Mouse (Mus musculus) 3134 (cell line): ENCODE results near the gene Pfkm.

Experiments used
- DNase-seq: peaks from one replicate; pipeline ENCODE4 v3.0.0-alpha.2; 2011; ENCODE audit warnings: low spot score; ENCODE audit not compliant: insufficient read length; ENCODE audit errors: extremely low read depth

Pfkm gene

DNA sequence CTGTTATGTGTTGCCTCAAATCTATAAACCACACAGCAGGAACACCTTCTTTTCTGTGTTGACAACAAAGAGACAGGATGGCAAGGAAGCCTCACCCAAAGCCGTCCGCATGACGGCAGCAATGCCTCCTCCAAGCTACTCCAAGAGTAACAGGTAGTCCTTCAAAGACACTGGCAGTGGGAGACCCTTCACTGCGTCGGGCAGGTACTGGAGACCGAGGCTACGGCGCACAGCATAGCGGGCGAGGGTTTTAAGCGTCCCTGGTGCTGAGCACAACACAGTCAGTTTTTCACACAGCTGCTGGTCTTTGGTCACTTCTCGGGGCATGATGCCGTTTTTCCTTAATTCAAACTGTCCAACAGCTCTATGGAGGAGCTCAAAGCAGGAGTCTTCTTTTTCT is 43.3 kb downstream of the Pfkm start:
- no peak for DNase-seq

DNA sequence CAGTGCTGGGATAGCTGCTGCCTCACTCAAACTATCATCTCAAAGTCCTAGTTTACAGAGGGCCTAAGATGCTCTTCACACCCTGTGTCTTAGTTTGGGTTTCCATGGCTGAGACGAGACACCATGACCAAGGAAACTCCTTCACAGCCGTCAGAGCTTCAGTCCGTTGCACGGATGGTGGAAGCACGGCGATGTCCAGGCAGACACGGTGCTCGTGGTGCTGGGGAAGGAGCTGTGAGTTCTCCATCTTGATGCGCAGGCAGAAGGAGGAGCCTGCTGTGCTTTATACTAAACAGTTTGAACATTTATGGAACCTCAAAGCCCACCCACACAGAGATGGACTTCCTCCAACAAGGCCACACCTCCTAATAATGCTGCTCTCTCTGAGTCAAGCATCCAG is 44.5 kb downstream of the Pfkm start:
- no peak for DNase-seq

DNA sequence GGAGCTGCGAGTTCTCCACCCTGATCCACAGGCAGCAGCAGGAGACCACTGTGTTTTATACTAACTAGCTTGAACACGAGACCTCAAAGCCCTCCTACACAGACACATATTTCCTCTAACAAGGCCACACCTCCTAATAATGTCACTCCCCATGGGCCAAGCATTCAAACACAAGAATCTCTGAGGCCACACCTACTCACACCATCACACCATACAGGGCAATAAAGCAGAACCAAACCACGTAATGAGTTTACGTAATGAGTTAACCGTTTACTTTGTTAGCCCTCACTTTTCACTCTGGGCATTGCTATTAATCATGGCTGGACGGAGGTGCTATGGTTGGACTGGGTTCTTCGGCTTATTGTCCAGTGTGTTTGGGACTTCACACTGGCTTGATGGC is 47.4 kb downstream of the Pfkm start:
- DNase-seq: no peak

DNA sequence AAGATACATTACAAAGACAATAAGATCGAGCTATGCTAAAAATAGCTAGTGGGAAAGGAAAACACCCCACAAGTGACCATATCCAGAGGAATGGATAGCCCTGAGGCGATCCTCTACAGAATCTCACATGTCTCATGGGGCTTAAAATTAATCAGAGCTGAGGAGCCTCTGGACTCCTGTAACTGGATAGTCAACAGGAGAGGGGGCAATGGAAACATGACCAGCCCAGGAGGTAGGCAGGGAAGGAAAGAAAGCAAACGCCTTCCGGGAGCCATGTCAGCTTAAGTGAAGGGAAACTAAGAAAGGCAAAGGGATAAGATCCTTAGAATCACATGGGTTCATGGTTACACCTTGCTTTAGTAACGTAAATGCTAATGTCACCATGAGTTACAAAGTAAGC is 48.4 kb downstream of the Pfkm start:
- DNase-seq: no peak

DNA sequence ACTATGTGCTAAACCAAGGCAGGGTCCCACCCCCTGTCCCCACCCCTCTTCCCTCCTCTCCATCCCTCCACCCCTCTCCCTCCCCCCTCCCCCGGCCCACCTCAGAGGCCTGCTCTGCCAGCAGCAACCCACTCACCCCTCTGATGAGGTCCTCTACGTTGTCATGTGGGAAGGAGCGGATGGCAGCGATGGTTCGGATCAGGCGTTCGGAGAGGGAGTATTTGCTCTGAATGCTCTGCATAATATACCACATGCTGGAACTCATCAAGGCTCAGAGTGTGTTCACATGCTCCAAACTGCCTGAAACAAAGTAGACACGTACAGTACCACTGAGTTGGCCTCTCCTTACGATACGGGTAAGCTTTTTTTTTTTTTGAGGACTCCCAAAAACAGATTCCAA is 50.1 kb downstream of the Pfkm start:
- DNase-seq: no peak

DNA sequence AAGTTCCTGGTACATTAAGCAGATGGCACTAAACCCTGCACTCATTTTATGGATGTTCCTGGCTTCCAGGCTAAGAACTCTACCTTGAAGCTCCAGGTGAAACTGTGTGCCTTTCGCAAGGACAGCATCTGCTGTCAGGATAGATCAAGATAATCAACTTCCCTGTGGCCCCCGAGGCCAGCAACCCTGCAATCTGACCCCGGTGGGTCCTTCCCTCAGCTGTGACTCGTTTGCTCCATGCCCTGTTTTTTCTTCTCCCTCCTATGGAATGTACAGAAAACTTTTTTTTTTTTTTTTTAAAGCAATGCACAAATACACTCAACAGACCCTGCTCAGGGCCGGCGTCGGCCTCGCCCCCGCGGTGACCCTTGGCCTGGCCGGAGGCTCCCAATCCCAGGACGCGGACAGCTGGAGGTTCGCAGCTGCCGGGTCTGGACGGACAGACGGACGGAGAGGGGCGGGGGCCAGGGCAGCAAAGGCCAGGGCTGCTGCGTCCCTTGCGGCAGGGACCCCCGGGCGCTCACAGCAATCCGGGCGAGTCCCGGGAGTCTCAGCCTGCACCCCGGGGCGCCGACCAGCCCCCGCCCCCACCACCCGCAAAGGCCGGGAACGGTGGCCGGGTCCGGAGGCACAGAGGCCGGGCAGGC is 52.6 kb downstream of the Pfkm start:
- DNase-seq: no peak

DNA sequence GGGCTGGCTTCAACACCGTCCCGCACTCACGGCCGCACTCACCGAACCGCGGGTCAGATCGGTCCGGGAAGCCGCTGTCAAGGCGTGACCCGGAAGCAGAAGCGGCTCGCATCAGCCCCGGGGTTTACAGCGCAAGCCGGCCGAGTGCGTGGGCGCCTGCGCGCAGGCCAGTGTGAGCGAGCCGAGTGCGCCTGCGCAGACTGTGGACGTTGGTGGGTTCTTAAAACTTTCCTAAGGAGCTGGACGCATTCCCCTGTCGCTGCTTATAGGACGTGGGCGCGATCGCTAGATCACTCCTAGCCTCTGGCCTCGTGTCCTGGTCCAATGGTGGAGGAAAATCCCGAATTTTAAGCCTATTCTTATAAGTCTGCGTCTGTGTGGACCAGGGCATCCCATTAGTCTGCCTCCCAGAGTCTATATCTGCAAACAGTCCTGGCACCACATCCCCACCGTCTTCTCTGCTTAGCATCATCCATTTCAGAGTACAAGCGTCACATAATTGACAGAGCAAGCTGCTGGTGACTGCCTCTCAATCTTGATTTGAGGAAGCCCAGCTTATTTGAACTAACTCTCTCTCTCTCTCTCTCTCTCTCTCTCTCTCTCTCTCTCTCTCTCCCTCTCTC is 53.3 kb downstream of the Pfkm start:
- peak; percentile 96 for DNase-seq

DNA sequence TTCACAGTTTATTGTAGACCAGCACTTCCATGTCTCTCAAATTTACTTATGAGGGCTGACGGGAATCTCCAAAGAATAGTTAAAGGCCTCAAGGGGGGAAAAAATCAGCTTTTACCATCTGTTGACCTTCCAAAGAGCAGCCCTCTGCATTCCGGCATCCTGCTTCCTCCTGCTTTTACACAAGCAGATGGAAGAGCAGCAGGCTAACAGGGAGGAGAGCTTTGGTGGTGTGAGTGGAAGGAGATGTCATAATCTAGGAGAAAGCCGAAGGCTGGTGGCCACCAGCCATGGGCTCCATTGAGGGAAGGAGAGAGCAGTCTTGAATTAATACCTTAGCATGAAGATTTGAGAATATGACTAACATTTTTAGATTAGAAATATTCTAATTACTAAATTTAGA is 56.0 kb downstream of the Pfkm start:
- no peak for DNase-seq

DNA sequence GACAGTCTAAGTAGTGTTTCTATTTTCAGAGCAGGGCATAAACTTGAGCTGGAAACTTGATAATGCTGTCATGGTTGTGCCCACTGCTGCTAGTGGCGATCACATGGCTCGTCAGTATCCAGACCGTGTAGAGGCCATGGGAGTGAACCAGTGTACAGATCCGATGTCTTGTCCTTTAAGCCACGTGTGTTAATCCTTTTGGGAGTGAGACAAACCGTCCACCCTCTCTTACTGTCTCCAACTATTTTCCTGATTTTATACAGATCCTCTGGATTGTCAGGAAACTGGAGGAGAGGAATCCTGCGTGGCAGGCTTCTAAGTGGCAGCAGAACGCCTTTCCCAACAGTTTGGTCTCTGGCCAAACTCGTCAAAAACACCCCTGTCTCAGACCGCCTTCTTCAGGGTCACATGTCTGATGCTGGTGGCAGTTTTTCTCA is 56.8 kb downstream of the Pfkm start:
- DNase-seq: no peak

DNA sequence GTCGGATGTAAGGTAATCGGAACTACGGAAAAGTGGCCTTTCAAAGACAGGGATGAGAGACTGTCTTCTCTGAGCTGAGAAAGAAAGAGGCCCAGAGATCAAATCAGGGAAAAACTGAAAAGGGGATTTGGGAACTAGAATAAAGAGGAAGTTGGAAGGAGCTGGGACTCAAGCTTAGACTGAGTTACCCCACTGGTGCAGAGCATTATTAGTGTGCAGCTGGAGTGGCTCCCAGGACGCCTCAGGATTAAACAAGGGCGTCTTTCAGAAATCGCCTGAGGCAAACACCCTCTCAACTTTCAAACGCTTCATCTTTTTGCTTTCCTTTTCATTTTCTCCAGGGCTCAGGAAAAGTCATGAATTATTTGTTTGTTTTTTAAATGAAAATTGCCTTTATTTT is 60.5 kb downstream of the Pfkm start:
- no peak for DNase-seq

DNA sequence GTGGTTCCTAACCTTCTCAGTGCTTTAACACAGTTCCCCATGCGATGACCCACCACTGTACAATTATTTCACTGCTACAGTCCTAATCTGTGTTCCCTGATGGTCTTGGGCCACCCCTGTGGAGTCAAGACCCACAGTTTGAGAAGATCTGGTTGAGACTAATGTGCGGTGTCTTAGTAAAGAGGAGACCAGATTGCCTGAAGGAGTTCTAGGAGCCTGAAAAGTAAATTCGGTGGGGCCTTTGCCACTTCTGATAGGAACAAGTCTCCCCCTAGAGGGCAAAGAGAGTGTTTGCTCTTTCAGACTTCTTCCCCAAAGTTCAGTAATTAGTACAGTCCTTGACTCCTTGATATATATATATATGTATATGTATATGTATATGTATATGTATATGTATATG is 61.2 kb downstream of the Pfkm start:
- peak; percentile 51 for DNase-seq

DNA sequence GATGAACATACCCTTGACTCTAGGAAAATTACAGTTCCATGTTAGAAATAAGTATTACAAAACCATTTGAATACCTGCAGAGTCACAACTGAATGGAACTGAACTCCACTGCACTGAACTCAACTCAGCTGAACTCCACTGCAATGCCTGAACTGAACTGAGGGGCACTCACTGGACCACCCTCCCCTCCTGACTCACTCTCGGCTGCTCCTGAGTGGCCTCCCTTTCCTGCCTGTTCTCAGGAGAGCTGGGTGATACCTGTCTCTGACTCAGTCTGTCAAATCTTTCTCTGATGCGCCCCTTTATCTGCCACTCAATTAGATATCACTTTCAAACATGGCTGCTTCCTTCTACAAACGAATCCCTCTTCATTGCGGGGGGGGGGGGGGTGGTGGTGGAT is 61.8 kb downstream of the Pfkm start:
- DNase-seq: no peak

DNA sequence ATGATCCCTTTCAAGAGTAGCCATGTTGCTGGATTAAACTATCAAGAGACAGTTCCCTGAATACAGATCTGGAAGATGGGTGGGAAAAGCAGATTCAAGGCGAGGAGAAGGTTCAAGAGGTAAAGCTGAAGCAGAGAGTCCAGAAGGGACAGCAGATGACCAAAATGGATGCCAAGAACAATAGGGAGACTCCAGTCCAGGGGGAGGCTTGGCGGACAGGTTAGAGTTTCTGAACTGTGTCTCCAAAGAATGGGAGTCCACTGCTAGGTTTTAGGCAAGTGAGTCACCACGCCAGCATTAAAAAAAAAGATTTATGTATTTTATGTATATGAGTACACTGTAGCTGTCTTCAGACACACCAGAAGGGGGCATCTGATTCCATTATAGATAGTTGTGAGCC is 62.2 kb downstream of the Pfkm start:
- no peak for DNase-seq

DNA sequence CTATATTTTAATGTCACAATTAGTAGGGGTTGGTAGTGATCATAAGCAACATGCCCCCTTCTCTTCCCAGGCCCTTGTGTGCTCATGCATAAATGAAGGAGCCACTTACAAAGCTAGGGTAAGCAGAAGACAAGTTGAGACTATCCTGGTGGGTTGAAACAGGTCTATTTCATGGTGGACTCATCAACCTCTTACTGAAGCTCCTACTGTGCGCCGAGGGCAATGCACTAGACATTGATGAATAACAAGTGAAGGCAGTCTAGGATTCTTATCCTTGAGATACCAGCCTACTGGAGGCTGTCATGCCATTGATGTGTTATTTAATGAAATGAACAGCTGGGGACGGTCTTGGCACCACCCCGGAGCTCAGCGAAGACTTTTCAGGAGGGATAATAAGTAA is 62.9 kb downstream of the Pfkm start:
- no peak for DNase-seq

DNA sequence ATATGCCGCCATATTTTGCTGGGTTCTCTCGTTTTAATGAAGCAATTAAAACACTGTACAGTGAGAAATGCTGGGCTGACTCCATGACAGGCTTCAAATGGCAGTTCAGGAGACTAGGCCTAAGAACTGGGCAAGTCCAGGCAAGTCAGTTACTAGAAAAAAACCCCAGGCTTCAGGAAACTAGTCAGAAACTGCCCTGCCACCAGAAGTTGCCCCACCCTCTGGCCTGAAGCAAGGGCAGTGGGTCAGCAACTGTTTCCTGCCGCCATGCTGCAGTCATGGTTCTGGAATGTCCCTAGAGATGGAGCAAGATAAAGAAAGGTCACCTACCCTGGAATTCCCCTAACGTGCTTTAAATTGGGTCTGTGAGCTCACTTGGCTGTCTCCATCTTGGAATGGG is 63.6 kb downstream of the Pfkm start:
- DNase-seq: peak; percentile 68

DNA sequence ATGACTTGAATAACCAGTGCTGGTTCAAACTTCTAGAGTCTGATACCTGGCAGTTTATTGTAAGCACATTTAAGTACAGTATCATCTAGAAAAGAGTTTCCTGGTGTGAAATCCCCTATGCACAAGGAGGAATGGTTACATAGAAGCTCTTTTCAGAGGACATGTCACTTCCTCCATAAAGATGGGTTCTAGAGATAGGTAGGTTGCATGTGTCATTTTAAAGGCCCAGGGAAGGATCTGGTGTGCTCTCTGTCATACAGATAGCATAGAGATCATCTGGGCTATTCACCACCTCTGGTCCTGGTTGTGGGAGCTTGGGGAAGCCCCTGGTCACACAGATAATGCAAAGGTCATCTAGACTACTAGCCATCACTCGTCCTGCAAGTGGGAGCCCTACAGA is 64.9 kb downstream of the Pfkm start:
- DNase-seq: no peak

DNA sequence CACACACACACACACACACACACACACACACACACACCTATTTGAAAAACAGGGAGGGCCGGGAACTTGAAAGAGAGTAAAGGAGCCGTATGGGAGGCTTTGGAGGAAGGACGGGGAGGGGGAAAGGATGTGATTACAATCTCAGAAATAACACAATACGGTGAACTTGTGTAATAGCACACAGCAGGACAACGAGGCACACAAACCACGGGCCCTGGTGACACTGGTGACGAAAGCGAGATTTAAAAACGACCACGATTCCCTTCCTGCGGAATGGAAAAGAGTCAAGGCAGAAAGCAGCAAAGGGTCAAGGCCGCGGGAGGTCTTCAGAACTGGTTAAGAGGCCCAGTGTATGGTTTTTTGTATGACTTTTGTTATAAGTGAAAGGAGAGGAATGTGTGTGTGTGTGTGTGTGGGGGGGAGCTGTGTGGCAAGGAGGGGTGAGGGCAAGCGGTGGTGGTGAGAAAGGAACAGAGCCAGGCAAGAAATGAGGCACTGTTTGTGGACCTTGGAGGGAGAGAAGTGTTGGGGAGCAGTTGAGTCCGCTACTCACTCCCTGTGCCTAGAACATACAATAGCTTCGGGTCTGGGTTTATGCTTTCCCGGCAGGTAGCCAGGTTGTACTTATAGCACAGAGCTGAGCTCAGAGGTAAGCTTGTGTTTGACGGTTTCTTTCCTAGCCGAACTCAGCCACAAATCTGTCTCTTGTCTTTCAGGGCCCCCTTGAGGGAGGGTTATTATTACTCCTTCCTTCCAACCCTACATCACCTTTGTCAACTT is 68.8 kb downstream of the Pfkm start:
- DNase-seq: no peak

DNA sequence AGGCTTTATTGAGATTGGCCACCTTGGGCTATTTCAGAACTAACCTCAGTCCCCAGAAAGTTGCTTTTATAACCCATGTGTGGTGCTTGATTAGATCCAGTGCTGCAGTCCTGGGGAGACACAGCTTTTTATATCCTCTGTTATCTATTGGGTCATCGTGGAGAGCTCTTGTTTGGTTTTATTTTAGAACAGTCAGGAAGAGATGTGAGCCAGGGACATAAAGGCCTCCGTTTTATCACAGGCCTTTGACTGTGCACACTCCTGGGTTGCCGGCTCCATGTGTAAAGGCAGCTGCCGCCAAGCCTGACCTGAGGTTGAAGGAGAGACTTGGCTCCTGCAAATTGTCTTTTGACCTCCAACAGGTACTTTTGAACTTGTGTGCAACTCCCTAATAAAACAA is 70.2 kb downstream of the Pfkm start:
- DNase-seq: no peak

DNA sequence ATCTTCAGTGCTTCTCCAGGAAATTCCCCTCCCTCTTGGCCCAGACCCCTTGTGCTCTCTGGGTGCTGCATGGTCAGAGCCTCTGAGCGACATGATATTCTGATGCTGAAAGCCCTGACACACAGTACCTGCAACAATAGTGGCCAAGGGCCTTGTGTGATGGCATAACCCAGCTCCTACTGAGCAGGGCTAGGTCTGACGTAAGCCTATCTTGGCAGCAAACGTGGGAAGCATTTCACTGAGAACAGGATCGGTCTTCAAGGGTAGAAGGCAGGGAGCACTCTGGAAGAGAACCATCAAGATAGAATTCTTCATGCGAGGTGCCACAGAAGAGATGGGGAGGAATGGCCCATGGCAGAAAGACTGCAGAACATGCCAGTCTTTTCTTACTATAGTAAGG is 73.1 kb downstream of the Pfkm start, which contains the start of gene Asb8:
Asb8 (minus strand) TSS at position 101 of the 400 bp plus-strand sequence.
- DNase-seq: no peak

DNA sequence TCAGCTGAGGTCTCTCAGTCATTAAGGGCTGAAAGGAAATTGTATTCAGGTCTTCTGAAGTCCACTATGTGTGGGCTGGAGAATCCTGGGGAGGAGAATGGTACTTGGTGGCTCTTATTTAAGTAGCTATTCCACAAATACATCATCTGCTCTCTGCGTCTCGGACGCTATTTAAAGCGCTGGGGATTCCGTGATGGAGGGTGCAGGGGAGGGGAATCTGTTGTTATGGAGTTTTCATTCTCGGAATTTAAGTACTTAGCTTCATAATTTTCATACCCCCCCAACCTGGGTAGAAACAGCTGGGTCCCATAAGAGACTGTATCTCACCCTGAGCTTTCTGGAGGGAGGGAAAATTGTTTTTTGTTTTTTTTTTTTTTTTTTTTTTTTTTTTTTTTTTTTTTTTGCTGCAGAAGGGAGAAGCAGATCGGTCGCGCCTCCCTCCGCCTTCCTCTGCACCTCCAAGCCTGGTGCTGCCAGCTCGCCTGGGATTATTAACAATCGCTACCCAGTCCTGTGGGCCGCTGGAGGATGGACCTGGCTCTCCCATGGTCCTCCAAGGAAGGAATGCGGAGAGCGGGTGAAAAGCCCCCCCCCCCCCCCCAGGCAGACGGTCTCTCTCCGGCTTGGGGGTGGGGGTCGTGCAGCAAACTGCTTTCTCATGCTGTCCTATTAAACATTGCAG is 74.7 kb downstream of the Pfkm start, which contains the start of gene Ccdc184:
Ccdc184 (plus strand) TSS at position 196 of the 682 bp plus-strand sequence.
- DNase-seq: no peak
